Mouse (Mus musculus) adrenal gland, postnatal 10 days (tissue): ENCODE data around the gene Erbb3. TPM values are rescaled to one million over a fixed set of nuclear protein-coding genes. Genes with fewer than 3 reads are reported as not detected.

Source experiments
- DNase-seq: peaks from one replicate; pipeline ENCODE4 v3.0.0; 2021; ENCODE audit warnings: mixed read lengths
- total RNA-seq, 2 experiments: library from RNA; stranded (reverse); gene quantifications; 2 replicates each; pipeline ENCODE4 v1.2.3; 2021

The Erbb3 gene
- total RNA-seq, 2 experiments from 2014 or later: 10.0 to 11.1 TPM

DNA sequence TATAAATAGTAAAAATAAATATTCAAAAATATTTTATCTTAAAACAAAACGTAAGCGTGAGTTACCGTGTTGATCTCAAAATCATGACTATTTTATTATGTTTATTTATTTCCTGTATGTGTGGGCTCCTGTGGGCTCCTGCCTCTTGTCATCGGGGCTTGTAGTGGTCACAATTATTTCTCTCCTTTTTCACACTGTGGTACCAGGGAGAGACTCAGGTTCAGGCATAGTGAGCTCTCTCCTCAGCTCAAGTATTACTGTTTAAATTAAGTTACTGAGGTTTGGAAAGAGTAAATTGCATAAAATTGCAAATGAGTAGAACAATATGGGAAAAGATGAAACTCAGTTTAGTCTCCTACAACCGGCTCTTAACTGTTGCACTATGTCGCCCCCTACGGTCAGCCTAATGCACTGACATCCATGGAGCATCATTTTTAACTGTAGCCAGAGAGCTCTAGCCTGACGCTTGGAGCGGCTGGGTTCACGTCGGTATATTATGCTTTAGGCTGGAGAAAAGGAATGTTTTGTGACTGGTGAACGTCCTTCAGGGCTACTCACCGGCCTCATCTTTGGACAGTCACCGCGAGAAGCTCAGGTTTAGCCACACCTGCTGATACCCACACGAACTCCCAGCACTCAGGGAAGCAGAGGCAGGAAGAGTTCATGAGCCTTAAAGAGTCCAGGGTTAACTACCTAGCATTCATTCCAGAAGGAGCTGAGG, 23.1 kb upstream of the Erbb3 start:
- peak; percentile 85 for DNase-seq

- no peak for DNase-seq
These were observed 17.0 kb upstream of the Erbb3 start for GRCm38 (mm10) chr10:128606483-128606882.

DNA sequence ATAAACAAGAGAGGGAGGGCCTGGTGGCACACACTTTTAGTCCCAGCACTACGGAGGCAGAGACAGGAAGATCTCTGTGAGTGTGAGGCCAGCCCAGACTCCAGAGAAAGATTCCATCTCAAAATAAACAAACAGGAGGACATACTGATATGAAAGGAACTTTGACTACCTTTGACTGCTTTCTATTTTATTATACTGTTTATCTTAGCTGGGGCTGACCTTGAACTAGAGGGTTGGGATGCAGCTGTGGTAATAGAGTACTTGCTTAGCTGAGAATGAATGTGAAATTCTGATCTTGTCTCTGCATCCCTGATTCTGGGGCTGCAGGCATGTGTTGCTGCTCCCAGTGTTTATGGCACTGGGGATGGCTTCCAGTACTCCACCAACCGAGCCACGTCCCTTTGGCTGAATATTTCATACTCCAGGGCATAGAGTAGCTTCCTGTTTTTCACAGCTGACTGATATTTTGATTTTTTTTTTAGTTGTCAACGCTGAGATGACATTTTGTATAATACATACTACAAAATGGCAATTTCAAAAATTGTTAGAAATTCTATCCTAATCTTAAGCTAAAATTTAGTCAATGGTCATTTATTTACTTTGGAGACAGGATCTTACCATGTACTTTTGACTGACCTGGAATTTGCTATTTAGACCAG, 13.1 kb upstream of the Erbb3 start:
- DNase-seq: no peak

GRCm38 (mm10) chr10:128601499-128601898, 12.0 kb upstream of the Erbb3 start:
- DNase-seq: no peak

GRCm38 (mm10) chr10:128598476-128598875, 9.0 kb upstream of the Erbb3 start:
- DNase-seq: no peak

- no peak for DNase-seq
These were observed 3.3 kb upstream of the Erbb3 start for GRCm38 (mm10) chr10:128592797-128593196.

GRCm38 (mm10) chr10:128591436-128591835, 2.0 kb upstream of the Erbb3 start:
- DNase-seq: no peak

GRCm38 (mm10) chr10:128590193-128590690, 790 bp upstream of the Erbb3 start:
- DNase-seq: peak; percentile 81

DNA sequence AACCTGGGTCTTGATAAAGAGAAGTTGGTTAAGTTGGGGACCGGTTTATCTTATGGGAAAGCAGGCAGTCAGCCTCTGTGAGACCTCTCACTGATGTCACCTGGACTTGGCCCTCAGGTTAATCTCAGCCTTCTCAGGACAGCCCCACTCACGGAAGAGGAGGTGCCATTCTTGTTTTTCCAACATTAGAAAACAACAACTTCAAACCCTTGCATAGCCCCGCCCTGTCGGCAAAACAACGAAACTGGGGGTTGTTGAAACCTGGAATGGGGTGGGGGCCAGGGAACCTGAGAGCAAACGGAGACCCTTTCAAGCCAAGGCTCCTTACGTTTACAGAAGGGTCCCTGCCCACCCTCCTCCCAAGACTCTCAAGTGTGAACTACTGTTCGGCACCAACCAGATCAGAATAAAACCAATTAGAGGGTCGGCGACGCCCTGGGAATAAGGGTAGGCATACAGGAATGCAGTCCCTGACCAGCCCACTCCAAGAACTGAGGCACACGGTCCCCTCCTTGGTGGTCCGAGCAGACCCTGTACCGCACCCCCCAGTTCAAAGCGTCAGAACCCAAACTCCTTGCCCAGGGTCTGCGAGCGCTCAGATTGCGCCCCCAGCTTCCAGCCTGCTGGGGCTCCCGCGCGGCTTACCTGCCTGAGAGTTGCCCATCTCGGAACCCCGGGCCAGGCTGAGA, 533 bp downstream of the Erbb3 start:
- DNase-seq: no peak

DNA sequence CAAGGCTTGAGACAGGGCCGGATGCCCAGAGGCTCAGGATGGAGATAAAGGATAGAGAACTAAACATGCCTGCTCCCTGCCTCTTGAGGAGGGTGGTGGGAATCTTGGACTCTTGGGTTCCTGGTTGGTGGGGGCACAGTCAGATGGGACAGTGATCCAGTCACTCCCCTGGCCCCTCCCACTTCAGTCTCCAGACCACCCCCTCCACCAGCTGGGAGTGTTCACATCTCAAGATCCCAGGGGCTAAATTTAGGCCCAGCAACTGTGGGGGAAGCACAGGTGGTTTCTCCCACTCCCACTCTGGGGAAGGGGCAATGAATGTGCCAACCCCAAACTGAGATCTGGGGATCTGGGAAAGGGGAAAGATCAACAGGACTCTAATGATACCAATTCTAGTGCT, 1.3 kb downstream of the Erbb3 start:
- no peak for DNase-seq

DNA sequence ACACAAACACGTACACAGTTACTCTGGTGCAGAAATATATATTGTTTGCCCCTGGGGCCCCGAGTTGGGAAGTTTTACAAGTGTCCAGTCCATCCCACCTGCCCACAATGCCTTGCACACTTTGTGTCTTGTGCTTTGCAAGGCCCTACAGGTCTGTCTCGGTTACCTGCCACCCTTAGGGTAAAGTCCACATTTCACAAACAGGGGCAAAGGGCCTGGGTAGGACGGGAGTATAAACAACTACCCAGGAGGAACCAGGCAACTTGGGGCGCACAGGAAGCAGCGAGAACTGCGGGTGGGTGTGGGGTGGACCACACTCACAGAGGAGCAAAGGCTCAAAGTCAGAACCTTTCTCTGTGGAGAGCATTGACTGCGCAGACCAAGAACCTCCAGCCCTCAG, 1.8 kb downstream of the Erbb3 start:
- DNase-seq: no peak

DNA sequence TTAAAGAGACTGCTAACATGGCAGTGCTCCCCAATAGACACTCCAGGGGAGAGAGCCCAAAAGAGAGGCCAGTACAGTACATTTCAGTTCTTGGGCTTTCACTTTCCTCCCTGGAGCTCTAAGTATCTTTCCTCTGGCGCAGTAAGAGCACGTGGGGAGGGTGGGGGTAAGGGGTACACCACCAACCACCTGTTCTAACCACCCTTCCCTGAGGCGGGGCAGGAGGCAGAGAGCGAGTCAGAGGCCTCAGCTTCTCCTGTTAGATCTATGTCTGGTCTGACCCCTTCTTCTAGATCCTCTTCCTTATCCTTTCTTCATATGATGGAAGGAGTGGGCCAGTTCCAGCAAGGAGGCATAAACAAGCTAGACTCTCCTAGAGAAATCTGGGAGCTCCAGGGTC, 2.3 kb downstream of the Erbb3 start:
- DNase-seq: no peak

- DNase-seq: no peak
These were observed 2.9 kb downstream of the Erbb3 start for GRCm38 (mm10) chr10:128586546-128586945.

DNA sequence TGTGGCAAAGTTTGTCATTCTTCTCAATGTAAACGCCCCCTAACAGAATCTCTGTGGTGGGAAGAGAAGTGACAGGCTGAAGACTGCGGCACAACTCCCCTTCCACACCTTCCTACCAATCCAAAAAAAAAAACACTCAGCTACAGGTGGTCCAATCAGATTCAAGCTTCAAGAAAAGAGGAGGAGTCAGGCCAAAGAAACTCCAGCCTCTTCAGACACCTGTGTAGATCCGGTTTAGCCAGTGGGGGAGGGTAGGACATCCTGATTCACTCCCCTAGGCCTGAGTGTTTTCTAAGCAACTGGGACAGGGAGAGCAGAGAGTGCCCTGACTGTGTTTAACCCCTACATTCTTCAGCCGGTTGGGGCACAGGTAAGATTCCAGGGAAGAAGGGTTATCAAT, 5.1 kb downstream of the Erbb3 start:
- no peak for DNase-seq

GRCm38 (mm10) chr10:128583644-128584043, 5.8 kb downstream of the Erbb3 start:
- peak; percentile 77 for DNase-seq

DNA sequence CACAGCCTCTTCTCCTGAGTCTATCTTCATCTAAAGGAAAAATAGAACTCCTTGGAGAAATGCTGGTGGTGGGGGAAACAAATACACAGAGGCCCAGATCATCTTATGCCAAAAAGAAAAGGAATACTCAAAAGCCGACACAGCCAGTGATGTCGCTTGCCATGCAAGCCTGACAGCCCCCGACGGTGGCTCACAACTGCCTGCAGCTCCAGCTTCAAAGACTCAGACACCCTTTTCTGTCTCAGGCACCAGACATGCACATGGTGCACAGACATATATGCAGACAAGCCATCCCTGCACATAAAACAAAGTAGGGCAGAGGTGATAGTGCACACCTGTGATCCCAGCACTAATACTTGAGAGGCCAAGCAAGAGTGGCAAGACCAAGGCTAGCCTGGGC, 9.7 kb downstream of the Erbb3 start:
- DNase-seq: no peak

DNA sequence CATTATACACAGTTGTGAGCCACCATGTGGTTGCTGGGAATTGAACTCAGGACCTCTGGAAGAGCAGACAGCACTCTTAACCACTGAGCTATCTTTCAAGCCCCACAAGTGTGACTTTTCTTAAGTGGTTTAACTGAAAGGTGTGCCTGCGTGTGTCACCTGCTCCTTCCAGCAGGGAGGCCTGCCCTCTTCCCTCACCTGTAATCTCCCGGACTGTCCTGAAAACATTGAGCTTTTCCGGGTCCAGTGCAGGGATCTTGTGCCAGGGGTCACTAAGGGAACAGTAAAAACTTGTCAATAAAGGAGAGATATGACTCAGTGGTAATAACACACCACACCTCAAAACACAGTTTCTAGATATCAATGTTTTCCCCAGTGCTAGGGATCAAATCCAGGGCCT, 10.2 kb downstream of the Erbb3 start:
- DNase-seq: no peak

GRCm38 (mm10) chr10:128578330-128578729, 11.1 kb downstream of the Erbb3 start:
- DNase-seq: no peak

- no peak for DNase-seq
These were observed 14.4 kb downstream of the Erbb3 start for GRCm38 (mm10) chr10:128575063-128575462.

- DNase-seq: peak; percentile 98
These were observed 23.5 kb downstream of the Erbb3 start, which contains the start of gene Pa2g4 for GRCm38 (mm10) chr10:128565788-128566531. Gene Pa2g4, minus strand, starts transcription at chr10:128565987.

DNA sequence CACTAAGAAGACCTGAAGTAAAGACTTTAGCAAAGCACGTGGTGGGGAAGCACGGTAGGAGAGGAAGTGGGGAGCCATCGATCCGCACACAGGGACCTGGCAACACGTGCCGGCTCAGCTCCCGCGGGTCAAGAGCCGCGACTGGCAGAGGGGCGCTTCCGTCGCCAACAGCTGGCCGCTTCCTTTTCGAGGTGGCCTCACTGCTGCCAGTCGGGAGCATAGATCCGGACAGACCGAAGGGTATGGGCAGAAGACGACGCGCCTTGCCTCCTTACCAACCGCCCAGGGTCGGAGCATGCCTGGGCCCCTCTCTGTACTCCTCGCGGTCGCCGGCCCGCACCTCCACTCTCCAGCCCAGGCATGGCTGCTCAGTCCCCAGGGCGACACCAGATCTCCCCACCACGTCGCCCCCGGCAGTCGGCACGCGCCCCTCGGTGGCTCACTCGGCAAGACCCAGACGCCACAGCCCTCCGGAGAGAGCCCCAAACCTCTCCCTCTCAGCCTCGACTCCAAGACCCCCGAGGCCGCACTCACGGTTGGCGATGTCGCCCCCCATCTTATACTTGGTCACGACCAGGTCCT, 24.2 kb downstream of the Erbb3 start:
- DNase-seq: peak; percentile 54

- no peak for DNase-seq
These were observed 25.9 kb downstream of the Erbb3 start for GRCm38 (mm10) chr10:128563544-128563943.
